Mouse (Mus musculus): ENCODE measurements around the gene Hbp1. TPM values are rescaled to one million over a fixed set of nuclear protein-coding genes. Genes with fewer than 3 reads are reported as not detected.

The Hbp1 gene
- total RNA-seq, 2 experiments from 2014 or later: 19.1 to 19.3 TPM

- intact Hi-C loops (cut with DNase I): no loop called here
- no peak for DNase-seq (ENCODE audit: low spot score in 2 of 2)
These were observed 66.0 kb downstream of the Hbp1 start for GRCm38 (mm10) chr12:31884365-31884764.

DNA sequence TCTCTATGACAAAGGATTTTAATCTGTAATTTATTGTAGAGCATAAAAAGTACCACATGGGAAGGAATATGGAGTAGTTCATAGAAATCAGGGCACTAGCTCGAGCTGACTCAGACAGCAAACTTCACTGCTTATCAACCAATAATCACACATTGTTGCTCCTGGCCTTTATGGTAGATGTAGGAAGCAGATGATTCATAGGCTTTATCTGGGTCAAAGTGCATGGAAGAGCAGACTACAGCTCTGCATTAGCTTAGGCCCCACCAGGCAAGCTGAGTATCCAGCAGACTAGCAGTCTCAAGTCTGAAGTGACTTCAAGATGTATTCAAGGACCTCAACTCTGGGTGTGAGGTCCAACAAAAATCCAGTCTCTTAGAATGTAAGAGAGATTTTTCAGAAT lies 67.6 kb downstream of the Hbp1 start:
- DNase-seq (ENCODE audit: low spot score in 2 of 2): no peak
- intact Hi-C loops (cut with DNase I): no loop called here

- peak in 1 of 2 experiments; percentile 38 for DNase-seq (ENCODE audit: low spot score in 2 of 2)
- intact Hi-C loops (cut with DNase I): no loop called here
These were observed 73.6 kb downstream of the Hbp1 start for GRCm38 (mm10) chr12:31876775-31877174.

Other genes with a start within 250 kb of the Hbp1 start
- 10 to 100 TPM; 43.3 to 45.5 TPM for gene Gpr22, start 236.6 kb downstream of the Hbp1 start, total RNA-seq (2021)
- 100 to 1,000 TPM; 108 to 113 TPM for gene Prkar2b, start 110.8 kb upstream of the Hbp1 start, total RNA-seq (2021)